Mouse (Mus musculus) liver, embryonic 16.5 days (tissue): ENCODE data around the gene Olfr459. TPM values are rescaled to one million over a fixed set of nuclear protein-coding genes. Genes with fewer than 3 reads are reported as not detected.

Source experiments
- ATAC-seq: fragments of 200-750 bp; cut with Nextera tagmentation; 2 replicates; pipeline ENCODE4 v1.8.0; 2017; ENCODE audit warnings: low read depth, mild to moderate bottlenecking, moderate number of reproducible peaks, moderate library complexity
- H3K27ac ChIP-seq: fragments of 300-500 bp; sonication (generic); 2 replicates; pipeline ENCODE4 v1.5.1; 2014; ENCODE audit warnings: mild to moderate bottlenecking, low read length
- H3K27me3 ChIP-seq: fragments of 300-500 bp; sonication (generic); 2 replicates; pipeline ENCODE4 v1.6.1; 2014; ENCODE audit warnings: low read depth, low read length, mixed read lengths; ENCODE audit not compliant: control insufficient read depth, insufficient read depth
- H3K36me3 ChIP-seq: fragments of 300-500 bp; sonication (generic); 2 replicates; pipeline ENCODE4 v1.6.1; 2014; ENCODE audit warnings: mild to moderate bottlenecking; ENCODE audit not compliant: control insufficient read depth, insufficient read depth
- H3K4me1 ChIP-seq: fragments of 300-500 bp; sonication (generic); 2 replicates; pipeline ENCODE4 v1.6.1; 2014; ENCODE audit warnings: low read depth, low read length, mixed read lengths; ENCODE audit not compliant: control insufficient read depth
- H3K4me2 ChIP-seq: fragments of 300-500 bp; sonication (generic); 2 replicates; pipeline ENCODE4 v1.6.1; 2014; ENCODE audit warnings: low read depth, low read length, mixed read lengths
- H3K4me3 ChIP-seq: fragments of 300-500 bp; sonication (generic); 2 replicates; pipeline ENCODE4 v1.5.1; 2014; ENCODE audit warnings: low read depth, mild to moderate bottlenecking, low read length
- H3K9ac ChIP-seq: fragments of 300-500 bp; sonication (generic); 2 replicates; pipeline ENCODE4 v1.6.1; 2014; ENCODE audit warnings: low read depth, low read length
- H3K9me3 ChIP-seq: fragments of 300-500 bp; sonication (generic); replicated peaks from 2 replicates; pipeline ENCODE4 v1.6.1; 2016; ENCODE audit warnings: low read length; ENCODE audit not compliant: control insufficient read depth
- WGBS: fragments of 180-500 bp; shearing (Covaris S2); extraction: QIAGEN DNeasy Blood & Tissue Kit; methylation state at CpG from one replicate; pipeline ENCODE4 v1.1.7; 2014; ENCODE audit not compliant: insufficient replicate concordance; 5-methylcytosine and 5-hydroxymethylcytosine counted together
- polyA plus RNA-seq: library from polyadenylated mRNA; unstranded; fragments of >200 nt; fragmentation: Nextera tagmentation; extraction: Ambion mirVana; gene quantifications from 2 replicates; pipeline ENCODE4 v1.2.1, GENCODE M21; 2015

Gene Olfr459
- polyA plus RNA-seq, 1 experiment from 2014 or later = not detected

DNA sequence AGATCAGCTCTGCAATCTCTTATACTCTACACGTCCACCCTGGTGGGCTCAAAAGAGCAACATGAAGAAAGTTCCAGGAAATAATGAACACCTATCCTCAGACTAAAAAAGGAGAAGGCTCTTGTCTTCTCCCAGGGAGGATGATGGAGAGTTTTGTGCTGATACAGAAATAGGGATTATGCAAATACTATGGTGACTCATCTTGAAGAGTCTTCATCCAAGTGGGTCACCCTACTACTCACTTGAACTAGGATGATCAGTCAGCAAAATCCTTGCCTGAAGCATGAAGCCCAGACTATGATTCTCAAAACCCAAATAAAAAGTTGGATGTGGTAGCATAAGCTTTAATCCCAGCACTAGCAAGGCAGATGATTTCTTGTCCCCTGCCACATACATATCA is 16.6 kb downstream of the Olfr459 start:
- H3K27me3 ChIP-seq = no peaks in the 10 kb centered on the region
- 34% methylated on average over 1 of the region's 1 CpGs for WGBS
- ATAC-seq = no peak
- H3K4me1 ChIP-seq = peaks cover 5% of the 10 kb centered on the region; the same call in 1 of the 2 replicates
- H3K36me3 ChIP-seq = no peaks in the 10 kb centered on the region
- no peak overlapping the region for H3K27ac ChIP-seq
- no peak overlapping the region for H3K4me2 ChIP-seq
- H3K9ac ChIP-seq = no peak overlapping the region
- H3K9me3 ChIP-seq = no peaks in the 10 kb centered on the region
- H3K4me3 ChIP-seq = no peak overlapping the region

DNA sequence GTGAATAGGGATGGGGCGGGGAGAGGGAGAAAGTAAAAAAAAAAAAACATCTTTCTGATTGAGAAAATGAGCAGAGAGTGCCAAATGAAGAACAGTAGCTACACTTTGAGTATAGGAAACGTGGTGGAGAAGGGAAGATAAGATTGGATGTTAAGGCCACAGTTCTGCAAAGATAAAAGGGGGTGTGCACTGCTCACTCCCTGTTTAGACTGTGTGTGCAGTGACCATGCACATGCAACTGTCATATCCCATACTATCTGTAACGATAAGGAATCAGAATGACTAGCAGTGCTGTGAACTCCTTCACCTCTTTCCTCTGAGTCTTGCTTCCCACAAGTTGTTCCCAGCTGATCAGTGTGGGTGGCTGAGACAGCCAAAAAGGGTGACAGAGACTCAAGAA is 17.8 kb downstream of the Olfr459 start:
- Histone ChIP-seq H3K9ac (no peak overlapping the region), H3K27me3 (no peaks in the 10 kb centered on the region), H3K36me3 (no peaks in the 10 kb centered on the region), H3K9me3 (no peaks in the 10 kb centered on the region), H3K27ac (no peak overlapping the region), H3K4me3 (no peak overlapping the region), H3K4me1 (peaks cover 5% of the 10 kb centered on the region; the same call in 1 of the 2 replicates), H3K4me2 (no peak overlapping the region)
- ATAC-seq = peak; percentile 41; the same call in 1 of the 2 replicates
- 31% methylated on average over 3 of the region's 3 CpGs for WGBS

- Histone ChIP-seq H3K4me2 (no peak overlapping the region), H3K9ac (no peak overlapping the region), H3K9me3 (no peaks in the 10 kb centered on the region), H3K27ac (no peak overlapping the region), H3K36me3 (no peaks in the 10 kb centered on the region), H3K4me1 (peaks cover 5% of the 10 kb centered on the region; the same call in 1 of the 2 replicates), H3K4me3 (no peak overlapping the region), H3K27me3 (no peaks in the 10 kb centered on the region)
- WGBS = 54% methylated on average over 6 of the region's 6 CpGs
- ATAC-seq = no peak
These were observed 20.4 kb downstream of the Olfr459 start for GRCm38 (mm10) chr6:41754626-41755025.

DNA sequence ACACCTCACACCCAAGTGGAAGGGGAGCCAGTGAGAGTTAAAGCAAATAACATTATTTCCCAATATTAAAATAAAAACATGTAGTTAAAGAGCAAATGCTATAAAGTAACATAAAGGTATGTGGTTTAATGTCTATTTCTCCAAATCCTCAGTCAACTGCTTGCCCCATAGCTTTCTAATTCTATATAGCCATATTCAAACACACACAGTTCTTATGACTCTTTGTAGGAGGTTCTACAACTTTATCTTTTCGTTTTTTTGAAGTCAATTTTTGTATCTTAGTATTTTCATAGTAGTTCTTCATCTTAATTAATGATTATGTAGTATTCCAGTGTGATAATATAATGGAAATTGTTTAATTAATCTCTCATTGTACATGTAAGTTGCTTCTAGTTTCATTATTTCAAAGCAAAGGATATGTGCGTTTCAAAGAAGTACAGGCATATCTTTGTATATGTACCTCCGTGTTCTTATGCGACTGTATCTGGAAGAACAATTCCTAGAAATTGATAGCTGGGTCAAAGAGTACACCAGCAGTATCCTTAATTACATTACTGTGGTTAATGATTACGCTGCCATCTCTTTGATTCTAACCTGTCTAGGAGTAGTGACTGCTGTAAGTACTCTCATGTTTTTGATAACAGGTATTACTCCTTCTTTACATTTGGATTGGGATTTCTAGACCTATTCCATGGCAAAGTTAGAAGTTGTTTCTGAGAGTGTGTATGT is 30.1 kb downstream of the Olfr459 start:
- H3K36me3 ChIP-seq = no peaks in the 10 kb centered on the region
- 55% methylated on average over 5 of the region's 5 CpGs for WGBS
- H3K27me3 ChIP-seq = no peaks in the 10 kb centered on the region
- H3K4me2 ChIP-seq = no peak overlapping the region
- H3K27ac ChIP-seq = no peak overlapping the region
- H3K9ac ChIP-seq = no peak overlapping the region
- H3K4me3 ChIP-seq = no peak overlapping the region
- ATAC-seq = no peak
- no peaks in the 10 kb centered on the region for H3K9me3 ChIP-seq
- no peaks in the 10 kb centered on the region for H3K4me1 ChIP-seq

DNA sequence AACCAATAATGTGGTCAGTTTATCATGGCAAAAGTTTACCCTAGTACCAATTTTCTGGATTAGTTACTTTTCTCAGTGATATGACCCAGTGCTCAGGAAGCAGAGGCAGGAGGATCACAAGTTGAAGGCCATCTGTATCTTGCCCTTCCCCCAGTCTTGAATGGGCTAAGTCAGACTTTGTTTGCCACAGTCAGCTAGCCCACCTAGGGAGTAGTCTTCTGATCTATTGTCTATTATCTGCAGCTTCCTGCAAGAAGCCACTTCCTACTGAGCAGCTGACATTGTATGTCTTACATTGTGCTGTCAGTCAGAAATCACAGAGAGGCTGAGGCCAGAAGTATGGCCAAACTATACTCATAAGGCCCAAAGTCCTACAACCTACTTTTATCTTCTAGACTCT is 33.9 kb downstream of the Olfr459 start:
- Histone ChIP-seq H3K4me3 (no peak overlapping the region), H3K4me2 (no peak overlapping the region), H3K27me3 (no peaks in the 10 kb centered on the region), H3K4me1 (no peaks in the 10 kb centered on the region), H3K27ac (no peak overlapping the region), H3K9me3 (no peaks in the 10 kb centered on the region), H3K9ac (no peak overlapping the region), H3K36me3 (no peaks in the 10 kb centered on the region)
- no peak for ATAC-seq

DNA sequence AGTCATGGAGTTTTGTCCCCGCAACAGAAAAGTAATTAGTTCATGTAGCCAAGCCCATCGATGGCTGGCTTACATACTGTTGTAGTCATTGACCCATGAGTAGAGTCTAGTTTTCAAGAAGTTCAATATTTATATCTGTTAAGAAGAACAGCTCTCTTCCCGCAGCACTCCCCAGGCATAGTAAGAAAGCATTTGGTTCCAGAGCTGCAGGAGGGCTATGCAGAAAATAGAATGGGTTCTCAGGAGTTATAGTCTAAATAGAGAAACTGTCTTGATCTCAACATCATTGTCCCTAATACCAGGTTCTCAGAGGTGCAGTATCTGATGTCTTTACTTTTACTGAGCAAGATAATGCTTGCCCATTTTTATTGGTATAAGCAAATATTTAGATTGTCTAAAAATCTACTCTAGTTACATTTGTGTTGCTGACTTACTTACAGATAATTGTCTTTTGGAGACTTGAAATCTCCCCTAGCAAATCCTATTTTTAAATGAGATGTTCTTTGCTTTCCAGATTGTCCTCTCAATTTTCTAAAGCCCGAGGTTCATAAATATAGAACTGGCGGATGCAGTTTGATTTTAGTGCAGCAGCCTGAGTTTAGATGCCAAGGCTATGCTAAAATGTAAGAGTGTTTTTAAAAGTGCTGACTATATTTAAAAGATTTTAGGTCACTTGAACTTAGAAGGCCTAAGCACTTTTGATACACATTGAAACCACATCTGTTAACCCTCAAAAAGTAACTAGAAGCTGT is 40.1 kb downstream of the Olfr459 start:
- Histone ChIP-seq H3K4me1 (no peaks in the 10 kb centered on the region), H3K9ac (no peak overlapping the region), H3K36me3 (no peaks in the 10 kb centered on the region), H3K4me3 (no peak overlapping the region), H3K4me2 (no peak overlapping the region), H3K27ac (no peak overlapping the region), H3K9me3 (no peaks in the 10 kb centered on the region), H3K27me3 (no peaks in the 10 kb centered on the region; the same call in 1 of the 2 replicates)
- 76% methylated on average over 5 of the region's 5 CpGs for WGBS
- no peak for ATAC-seq

DNA sequence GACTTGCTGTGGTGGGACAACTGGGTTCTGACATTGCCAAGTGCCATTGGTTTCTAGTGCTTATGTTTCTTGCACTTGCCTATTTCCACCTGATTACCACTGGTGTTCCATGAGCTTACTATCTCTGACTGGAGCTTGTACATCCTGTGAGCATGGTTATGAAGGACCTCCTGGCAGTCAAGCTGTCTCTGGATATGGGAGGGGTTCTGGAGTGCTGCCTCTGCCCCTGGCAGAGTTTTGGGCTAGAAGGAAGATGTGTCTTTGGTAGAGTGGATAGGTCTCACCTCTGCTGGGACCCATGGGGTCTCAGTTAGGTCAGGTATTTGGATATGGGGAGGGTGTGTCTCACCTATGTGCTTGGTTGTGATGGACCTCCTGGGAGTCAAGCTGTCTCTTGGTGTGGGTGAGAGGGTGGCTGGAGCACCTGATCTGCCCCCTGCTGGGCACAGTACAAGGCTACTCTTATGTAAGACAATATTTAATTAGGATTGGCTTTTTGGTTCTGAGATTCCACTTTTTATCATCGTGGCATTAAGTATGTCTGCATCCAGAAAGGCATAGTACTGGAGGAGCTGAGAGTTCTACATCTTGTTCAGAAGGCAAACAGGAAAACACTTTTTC is 46.9 kb downstream of the Olfr459 start:
- no peaks in the 10 kb centered on the region; the same call in 1 of the 2 replicates for H3K27me3 ChIP-seq
- peak; percentile 79 for ATAC-seq
- WGBS = 57% methylated on average over 1 of the region's 1 CpGs

GRCm38 (mm10) chr6:41721430-41721829 is 53.5 kb downstream of the Olfr459 start:
- H3K9me3 ChIP-seq = no peaks in the 10 kb centered on the region
- peaks cover 3% of the 10 kb centered on the region; the same call in 1 of the 2 replicates for H3K4me1 ChIP-seq
- no peak overlapping the region for H3K4me2 ChIP-seq
- no peaks in the 10 kb centered on the region for H3K27me3 ChIP-seq
- no peaks in the 10 kb centered on the region for H3K36me3 ChIP-seq
- no peak overlapping the region for H3K9ac ChIP-seq
- 0 out of 2 replicates have a peak, but pooled peaks have one; percentile 11 for ATAC-seq
- H3K4me3 ChIP-seq = no peak overlapping the region
- 43% methylated on average over 2 of the region's 2 CpGs for WGBS
- no peak overlapping the region for H3K27ac ChIP-seq

More for the DNA sequence above, 46.9 kb downstream of the Olfr459 start:
- no peak overlapping the region for H3K4me3 ChIP-seq
- H3K27ac ChIP-seq = no peak overlapping the region
- H3K4me1 ChIP-seq = peaks cover 4% of the 10 kb centered on the region
- no peak overlapping the region for H3K4me2 ChIP-seq
- no peaks in the 10 kb centered on the region for H3K9me3 ChIP-seq
- no peaks in the 10 kb centered on the region for H3K36me3 ChIP-seq
- H3K9ac ChIP-seq = peak overlapping the region; percentile 34; the same call in 1 of the 2 replicates
